Mouse (Mus musculus) lung, adult 2 months (tissue): ENCODE results near the gene Tpra1. TPM values are rescaled to one million over a fixed set of nuclear protein-coding genes. Genes with fewer than 3 reads are reported as not detected.

Source experiments
- DNase-seq: peaks from one replicate; pipeline ENCODE4 v3.0.0; 2022
- H3K4me1 ChIP-seq: fragments of 200-500 bp; 2 replicates; pipeline ENCODE4 v1.6.1; 2011; ENCODE audit warnings: low read length; ENCODE audit not compliant: control insufficient read depth, insufficient read depth
- H3K4me3 ChIP-seq: fragments of 200-500 bp; replicated peaks from 2 replicates; pipeline ENCODE3; 2011; ENCODE audit warnings: low read depth, mild to moderate bottlenecking, control low read depth, low read length; ENCODE audit errors: extremely low read depth
- CTCF ChIP-seq: fragments of 200-500 bp; IDR thresholded peaks from 2 replicates; pipeline ENCODE4 v1.5.1; 2011; ENCODE audit warnings: mild to moderate bottlenecking, low read length, control low read depth; ENCODE audit not compliant: insufficient read depth
- POLR2A ChIP-seq: fragments of 200-500 bp; IDR thresholded peaks from 2 replicates; pipeline ENCODE4 v1.6.1; 2011; ENCODE audit warnings: low read depth, mild to moderate bottlenecking, control low read depth, low read length, borderline replicate concordance; ENCODE audit errors: extremely low read depth
- WGBS: fragments of 180-500 bp; shearing (Covaris S2); methylation state at CpG from one replicate; pipeline ENCODE4 v1.1.7; 2018; 5-methylcytosine and 5-hydroxymethylcytosine counted together
- polyA plus RNA-seq: library from polyadenylated mRNA; depleted of rRNA; stranded (reverse); fragments of >200 nt; gene quantifications from 2 replicates; pipeline ENCODE4 v1.2.3, GENCODE M21; 2012

The Tpra1 gene
- polyA plus RNA-seq, 1 experiment: 176 TPM

- DNase-seq: no peak
- Histone ChIP-seq H3K4me3 (no peak overlapping the region), H3K4me1 (peaks cover 25% of the 10 kb centered on the region)
- 21% methylated on average over 4 of the region's 4 CpGs for WGBS
- TF ChIP-seq POLR2A (no peak), CTCF (peak; percentile 30; the same call in 1 of the 2 replicates)
Observed at GRCm38 (mm10) chr6:88935735-88936276, 33.8 kb downstream of the Tpra1 start.

- Histone ChIP-seq H3K4me1 (peaks cover 21% of the 10 kb centered on the region), H3K4me3 (no peak overlapping the region)
- no peak for DNase-seq
- 70% methylated on average over 13 of the region's 13 CpGs for WGBS
- TF ChIP-seq CTCF (no peak), POLR2A (no peak)
Observed at GRCm38 (mm10) chr6:88936342-88937213, 34.5 kb downstream of the Tpra1 start.

- no peak overlapping the region for H3K4me3 ChIP-seq
- WGBS: 79% methylated on average over 4 of the region's 4 CpGs
Observed at GRCm38 (mm10) chr6:88937214-88937549, 35.1 kb downstream of the Tpra1 start.

GRCm38 (mm10) chr6:88937971-88938663, 36.1 kb downstream of the Tpra1 start:
- 53% methylated on average over 4 of the region's 4 CpGs for WGBS
- TF ChIP-seq POLR2A (no peak), CTCF (no peak)

More at GRCm38 (mm10) chr6:88937214-88937549, 35.1 kb downstream of the Tpra1 start:
- DNase-seq: no peak
- H3K4me1 ChIP-seq: peaks cover 21% of the 10 kb centered on the region
- TF ChIP-seq CTCF (no peak), POLR2A (no peak)

GRCm38 (mm10) chr6:88938664-88939055, 36.6 kb downstream of the Tpra1 start:
- 82% methylated on average over 5 of the region's 5 CpGs for WGBS
- DNase-seq: no peak
- no peak for TF ChIP-seq POLR2A
- Histone ChIP-seq H3K4me3 (no peak overlapping the region), H3K4me1 (peaks cover 21% of the 10 kb centered on the region)

More at GRCm38 (mm10) chr6:88937971-88938663, 36.1 kb downstream of the Tpra1 start:
- H3K4me3 ChIP-seq: no peak overlapping the region
- H3K4me1 ChIP-seq: peaks cover 21% of the 10 kb centered on the region
- no peak for DNase-seq

GRCm38 (mm10) chr6:88939281-88940089, 37.4 kb downstream of the Tpra1 start:
- no peak for DNase-seq
- Histone ChIP-seq H3K4me3 (no peak overlapping the region), H3K4me1 (peaks cover 18% of the 10 kb centered on the region)
- TF ChIP-seq POLR2A: no peak
- TF ChIP-seq CTCF: no peak
- 54% methylated on average over 12 of the region's 12 CpGs for WGBS

- Histone ChIP-seq H3K4me3 (no peak overlapping the region), H3K4me1 (peaks cover 12% of the 10 kb centered on the region)
- no peak for TF ChIP-seq POLR2A
- TF ChIP-seq CTCF: no peak
- WGBS: 50% methylated on average over 9 of the region's 9 CpGs
- DNase-seq: no peak
Observed at GRCm38 (mm10) chr6:88940090-88940916, 38.3 kb downstream of the Tpra1 start.

- no peak for DNase-seq
- WGBS: 42% methylated on average over 4 of the region's 4 CpGs
- no peak for TF ChIP-seq CTCF
- TF ChIP-seq POLR2A: no peak
- Histone ChIP-seq H3K4me3 (no peak overlapping the region), H3K4me1 (peaks cover 8% of the 10 kb centered on the region)
Observed at GRCm38 (mm10) chr6:88941628-88942027, 39.6 kb downstream of the Tpra1 start.

GRCm38 (mm10) chr6:88942595-88942994, 40.5 kb downstream of the Tpra1 start:
- no peak for DNase-seq
- TF ChIP-seq CTCF (no peak), POLR2A (no peak)
- 72% methylated on average over 8 of the region's 8 CpGs for whole genome bisulfite sequencing
- Histone ChIP-seq H3K4me1 (peaks cover 8% of the 10 kb centered on the region), H3K4me3 (no peak overlapping the region)
